Mouse (Mus musculus): ENCODE results near the gene Dusp7. TPM values are rescaled to one million over a fixed set of nuclear protein-coding genes. Genes with fewer than 3 reads are reported as not detected.

Gene Dusp7
- polyA plus RNA-seq, 1 experiment from 2014 or later = 10.5 TPM

DNA sequence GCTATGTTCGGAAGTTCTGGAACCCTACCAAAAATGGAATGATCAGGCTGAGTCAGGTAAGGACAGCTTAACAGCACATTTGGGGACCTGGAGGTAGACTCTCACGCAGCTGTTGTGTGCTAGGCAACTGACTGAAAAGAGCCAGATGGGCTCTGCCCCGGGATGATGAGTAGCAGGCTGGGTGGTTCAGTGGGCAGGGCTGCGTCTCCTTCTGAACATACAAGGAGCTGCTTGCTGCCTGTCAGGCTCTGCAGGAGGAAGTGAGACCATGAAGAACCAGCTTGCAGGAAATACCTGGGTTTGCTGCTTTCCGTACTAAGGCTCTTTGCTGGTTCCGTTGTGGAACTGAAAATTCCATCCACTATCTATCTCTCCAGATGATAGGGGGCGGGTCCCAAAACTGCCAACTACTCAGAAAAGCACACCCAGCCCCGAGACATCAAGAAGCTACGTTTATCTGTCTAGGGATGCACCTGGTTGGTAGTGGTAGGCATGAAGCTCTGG, 42.7 kb downstream of the Dusp7 start:
- peaks cover 42% of the 10 kb centered on the region for H3K4me1 ChIP-seq
- peak; percentile 91 for ATAC-seq
- peak overlapping the region; percentile 18 for H3K4me3 ChIP-seq
- peak overlapping the region; percentile 61 for H3K4me2 ChIP-seq
- H3K27me3 ChIP-seq (replicated peaks) = 0 out of 2 replicates have a peak, but pooled peaks cover 17% of the 10 kb centered on the region
- peaks cover 5% of the 10 kb centered on the region for H3K9me3 ChIP-seq (replicated peaks)
- peak overlapping the region; percentile 58 for H3K9ac ChIP-seq
- H3K36me3 ChIP-seq = no peaks in the 10 kb centered on the region
- peak overlapping the region; percentile 66 for H3K27ac ChIP-seq
- WGBS (ENCODE audit: insufficient replicate concordance) = 25% methylated on average over 9 of the region's 9 CpGs

DNA sequence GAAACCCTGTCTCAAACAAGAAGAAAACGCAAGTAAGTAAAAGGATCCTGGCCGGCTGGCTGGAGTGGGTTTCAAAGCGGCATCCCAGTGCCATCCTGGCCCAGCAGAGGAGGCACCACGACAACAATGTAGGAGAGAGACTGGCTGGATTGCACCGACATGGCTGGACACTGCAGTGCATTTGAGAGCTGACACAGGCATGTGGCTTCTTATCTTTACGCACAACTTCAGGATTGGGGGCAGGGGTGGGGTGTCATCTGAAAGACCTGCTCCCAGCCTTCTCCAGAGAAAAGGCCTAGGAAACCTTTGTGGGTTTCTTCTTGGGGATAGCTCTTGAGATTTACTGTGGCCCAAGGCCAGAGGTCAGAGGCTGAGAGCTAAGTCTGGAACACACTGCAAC, 43.3 kb downstream of the Dusp7 start:
- ATAC-seq = peak; percentile 84
- Histone ChIP-seq H3K27me3 (replicated peaks) (peaks cover 17% of the 10 kb centered on the region; the same call in 1 of the 2 replicates), H3K4me2 (peak overlapping the region; percentile 61), H3K36me3 (no peaks in the 10 kb centered on the region), H3K9ac (peak overlapping the region; percentile 48; the same call in 1 of the 2 replicates), H3K9me3 (replicated peaks) (peaks cover 5% of the 10 kb centered on the region), H3K4me1 (peaks cover 36% of the 10 kb centered on the region), H3K27ac (peak overlapping the region; percentile 66), H3K4me3 (peak overlapping the region; percentile 18; the same call in 1 of the 2 replicates)
- 36% methylated on average over 6 of the region's 6 CpGs for WGBS (ENCODE audit: insufficient replicate concordance)

DNA sequence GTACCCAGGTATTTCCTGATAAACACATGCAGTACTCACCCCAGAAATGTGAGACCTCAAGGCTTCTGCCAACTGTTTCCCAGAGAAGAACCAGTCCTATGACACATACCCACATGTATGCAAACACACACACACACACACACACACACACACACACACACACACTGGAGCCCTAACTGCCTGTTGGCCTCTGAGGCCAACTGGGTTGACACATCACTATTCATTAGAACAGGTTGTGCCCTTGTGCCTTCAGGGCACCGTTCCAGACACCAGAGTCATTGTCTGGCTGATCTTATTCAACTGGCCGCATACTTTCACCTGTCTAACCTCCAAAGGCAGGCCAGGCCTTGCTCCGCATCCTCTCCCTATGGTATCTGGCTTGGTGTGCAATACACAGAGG, 43.8 kb downstream of the Dusp7 start:
- H3K9ac ChIP-seq = no peak overlapping the region
- no peak overlapping the region for H3K4me3 ChIP-seq
- H3K4me1 ChIP-seq = peaks cover 32% of the 10 kb centered on the region
- H3K9me3 ChIP-seq (replicated peaks) = peaks cover 5% of the 10 kb centered on the region
- H3K27me3 ChIP-seq (replicated peaks) = peaks cover 19% of the 10 kb centered on the region
- H3K27ac ChIP-seq = peak overlapping the region; percentile 66
- 79% methylated on average over 3 of the region's 3 CpGs for WGBS (ENCODE audit: insufficient replicate concordance)
- H3K36me3 ChIP-seq = no peaks in the 10 kb centered on the region
- no peak for ATAC-seq
- peak overlapping the region; percentile 61 for H3K4me2 ChIP-seq

DNA sequence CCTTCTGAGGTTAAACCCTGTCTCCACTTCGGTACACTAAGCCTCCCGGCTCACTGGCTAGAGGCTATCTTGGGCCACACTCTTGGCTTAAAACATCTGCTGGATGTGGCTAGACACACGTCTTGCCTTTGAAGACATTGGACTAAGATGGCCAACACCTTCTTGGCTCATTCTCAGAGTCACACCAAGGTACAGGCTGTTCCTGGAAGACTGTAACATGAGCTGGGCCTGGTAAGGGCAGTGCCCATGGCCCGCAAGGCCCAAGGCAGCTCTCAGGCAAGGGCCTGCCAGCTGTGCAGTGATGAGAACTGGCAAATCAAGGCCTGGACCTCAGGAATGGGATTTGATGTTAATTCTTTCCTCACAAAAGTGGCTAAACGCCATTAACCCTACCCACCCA, 45.2 kb downstream of the Dusp7 start:
- Histone ChIP-seq H3K27me3 (replicated peaks) (peaks cover 33% of the 10 kb centered on the region), H3K36me3 (no peaks in the 10 kb centered on the region), H3K4me2 (no peak overlapping the region), H3K4me1 (peaks cover 43% of the 10 kb centered on the region), H3K4me3 (no peak overlapping the region), H3K27ac (no peak overlapping the region), H3K9ac (no peak overlapping the region), H3K9me3 (replicated peaks) (peaks cover 5% of the 10 kb centered on the region)
- 82% methylated on average over 5 of the region's 5 CpGs for WGBS (ENCODE audit: insufficient replicate concordance)
- no peak for ATAC-seq

GRCm38 (mm10) chr9:106416826-106417225, 48.4 kb downstream of the Dusp7 start:
- 71% methylated on average over 6 of the region's 6 CpGs for WGBS (ENCODE audit: insufficient replicate concordance)
- Histone ChIP-seq H3K9me3 (replicated peaks) (no peaks in the 10 kb centered on the region), H3K4me1 (peaks cover 39% of the 10 kb centered on the region), H3K9ac (no peak overlapping the region), H3K36me3 (no peaks in the 10 kb centered on the region), H3K27ac (no peak overlapping the region), H3K4me3 (no peak overlapping the region), H3K4me2 (no peak overlapping the region), H3K27me3 (replicated peaks) (peaks cover 61% of the 10 kb centered on the region)
- ATAC-seq = no peak

DNA sequence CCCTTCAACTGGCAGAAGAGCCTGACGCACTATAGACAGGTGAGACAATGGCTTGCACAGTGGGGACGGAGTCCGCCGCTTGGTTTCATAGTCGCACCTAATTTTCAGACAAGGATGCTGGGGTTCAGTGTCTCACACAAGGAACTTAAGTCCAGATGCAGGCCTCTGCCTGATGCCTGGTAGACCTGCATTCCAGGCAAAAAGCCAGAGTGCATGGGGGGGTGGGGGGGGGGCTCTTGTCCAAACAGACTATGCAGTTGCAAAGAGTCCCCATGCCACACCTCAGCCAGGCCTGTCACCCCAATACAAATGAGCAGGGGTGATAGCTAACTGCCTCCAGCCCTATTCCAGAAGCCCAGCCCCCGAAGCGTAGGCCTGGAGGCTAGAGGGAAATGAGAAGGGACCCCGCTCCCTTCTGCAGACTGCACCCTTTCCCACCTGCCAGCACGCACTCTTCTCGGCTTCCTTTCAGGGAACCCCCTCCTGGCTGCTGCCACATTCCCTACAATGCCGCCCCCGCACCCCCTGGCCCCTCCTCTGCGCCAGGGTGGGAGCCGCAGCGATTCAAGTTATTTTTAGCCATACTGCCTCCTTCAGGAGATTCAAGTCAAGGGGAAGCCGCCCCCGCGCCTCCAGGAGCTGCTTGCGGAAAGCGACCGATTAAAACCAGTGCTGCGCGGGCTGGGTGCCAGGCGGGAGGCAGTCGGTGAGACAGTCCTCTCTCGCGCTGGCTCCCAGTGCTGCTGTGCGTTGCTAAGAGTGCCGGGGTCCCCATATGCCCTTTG, 49.6 kb downstream of the Dusp7 start:
- WGBS (ENCODE audit: insufficient replicate concordance) = 22% methylated on average over 29 of the region's 29 CpGs
- Histone ChIP-seq H3K4me2 (peak overlapping the region; percentile 57), H3K9ac (no peak overlapping the region), H3K4me1 (peaks cover 27% of the 10 kb centered on the region), H3K9me3 (replicated peaks) (no peaks in the 10 kb centered on the region), H3K27ac (no peak overlapping the region), H3K36me3 (no peaks in the 10 kb centered on the region), H3K4me3 (peak overlapping the region; percentile 22), H3K27me3 (replicated peaks) (peaks cover 62% of the 10 kb centered on the region)
- no peak for ATAC-seq

DNA sequence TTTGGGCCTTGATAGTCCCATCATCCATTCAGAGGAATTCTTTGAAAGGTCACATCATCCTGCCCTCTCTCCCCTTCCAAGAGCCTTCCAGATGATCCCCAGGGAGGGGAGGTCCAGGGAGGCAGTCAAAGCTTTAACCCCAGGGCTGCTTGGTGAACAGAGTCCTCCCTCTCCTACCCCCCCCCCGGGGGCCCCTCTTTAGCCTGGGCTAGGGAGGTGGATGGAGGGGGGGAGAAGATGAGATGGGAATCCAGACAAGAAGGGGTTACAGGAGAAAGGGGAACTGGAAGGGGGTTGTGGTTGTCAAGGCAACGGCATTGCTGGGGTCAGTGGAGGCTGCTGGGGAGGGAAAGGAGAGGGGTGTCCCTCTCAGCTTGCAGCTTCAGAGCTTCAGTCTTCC, 52.2 kb downstream of the Dusp7 start:
- Histone ChIP-seq H3K27ac (no peak overlapping the region), H3K4me2 (no peak overlapping the region)

DNA sequence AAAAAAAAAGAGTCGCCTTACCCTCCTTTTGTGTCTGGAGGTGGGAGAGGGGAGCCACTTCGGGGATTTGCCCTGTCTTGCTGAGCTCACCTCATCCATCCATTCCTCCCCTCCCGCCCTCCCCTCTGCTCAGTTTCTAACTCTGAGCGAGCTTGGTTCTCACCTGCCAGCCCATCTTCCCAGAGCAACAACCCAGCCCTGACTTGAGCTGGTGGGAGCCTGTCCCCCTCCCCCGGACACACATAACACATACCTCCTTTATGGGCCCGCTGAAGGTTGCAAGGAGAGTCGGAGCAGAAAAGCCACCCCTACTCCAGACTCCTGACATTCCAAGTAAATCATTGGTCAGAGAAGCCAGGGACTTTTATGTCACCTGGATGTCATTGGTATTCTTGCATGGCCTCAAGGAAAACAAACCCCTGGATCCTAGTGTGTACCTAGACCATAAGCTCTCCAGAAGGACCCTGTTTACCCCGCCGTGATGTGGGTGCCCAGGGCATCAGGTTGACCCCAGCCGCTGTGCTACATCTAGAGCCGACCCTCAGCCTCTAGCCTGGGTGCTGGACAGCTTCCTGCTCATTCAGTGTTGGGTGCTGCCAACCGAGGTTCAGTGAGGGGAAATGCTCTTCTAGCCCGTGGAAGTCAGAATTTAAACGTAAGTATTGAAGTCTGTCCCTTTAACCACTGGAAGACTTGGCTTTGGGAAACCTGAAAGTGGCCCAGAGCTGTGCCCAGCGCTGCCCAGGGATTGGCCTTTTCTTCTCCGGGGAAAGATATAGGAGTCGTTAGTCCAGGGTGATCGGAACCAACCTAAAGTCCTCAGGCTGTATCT, 52.8 kb downstream of the Dusp7 start:
- Histone ChIP-seq H3K27ac (no peak overlapping the region), H3K9me3 (replicated peaks) (no peaks in the 10 kb centered on the region), H3K4me2 (peak overlapping the region; percentile 21; the same call in 1 of the 2 replicates), H3K27me3 (replicated peaks) (peaks cover 59% of the 10 kb centered on the region), H3K36me3 (no peaks in the 10 kb centered on the region), H3K4me3 (0 out of 2 replicates have a peak overlapping the region, but pooled peaks have one; percentile 2), H3K9ac (no peak overlapping the region), H3K4me1 (peaks cover 27% of the 10 kb centered on the region)
- ATAC-seq = peak; percentile 38; the same call in 1 of the 2 replicates
- 11% methylated on average over 18 of the region's 18 CpGs for WGBS (ENCODE audit: insufficient replicate concordance)

More for the DNA sequence above, 52.2 kb downstream of the Dusp7 start:
- no peak overlapping the region for H3K4me3 ChIP-seq
- no peak overlapping the region for H3K9ac ChIP-seq
- H3K4me1 ChIP-seq = peaks cover 27% of the 10 kb centered on the region
- ATAC-seq = no peak
- peaks cover 60% of the 10 kb centered on the region for H3K27me3 ChIP-seq (replicated peaks)
- H3K36me3 ChIP-seq = no peaks in the 10 kb centered on the region
- no peaks in the 10 kb centered on the region for H3K9me3 ChIP-seq (replicated peaks)
- WGBS (ENCODE audit: insufficient replicate concordance) = 3% methylated on average over 2 of the region's 2 CpGs

GRCm38 (mm10) chr9:106421865-106422160, 53.4 kb downstream of the Dusp7 start:
- H3K4me2 ChIP-seq = peak overlapping the region; percentile 21; the same call in 1 of the 2 replicates
- H3K36me3 ChIP-seq = no peaks in the 10 kb centered on the region
- peaks cover 54% of the 10 kb centered on the region for H3K27me3 ChIP-seq (replicated peaks)
- H3K4me3 ChIP-seq = 0 out of 2 replicates have a peak overlapping the region, but pooled peaks have one; percentile 2
- no peak overlapping the region for H3K9ac ChIP-seq
- peaks cover 27% of the 10 kb centered on the region for H3K4me1 ChIP-seq
- no peak overlapping the region for H3K27ac ChIP-seq
- peak; percentile 73 for ATAC-seq
- H3K9me3 ChIP-seq (replicated peaks) = no peaks in the 10 kb centered on the region
- 0% methylated on average over 3 of the region's 3 CpGs for WGBS (ENCODE audit: insufficient replicate concordance)

Other genes starting within 250 kb of the Dusp7 start
- gene Glyctk, start 210.5 kb upstream of the Dusp7 start, polyA plus RNA-seq (2016; fragmentation: Nextera tagmentation; extraction: Ambion mirVana) = 14.1 and 15.7 TPM in 2 replicates
- gene Wdr82, start 197.7 kb upstream of the Dusp7 start, polyA plus RNA-seq (2016; fragmentation: Nextera tagmentation; extraction: Ambion mirVana) = 11.5 and 11.8 TPM in 2 replicates
- 17.0 and 17.8 TPM in 2 replicates for gene Ppm1m, start 168.9 kb upstream of the Dusp7 start, polyA plus RNA-seq (2016; fragmentation: Nextera tagmentation; extraction: Ambion mirVana)
- gene Twf2, start 165.5 kb upstream of the Dusp7 start, polyA plus RNA-seq (2016; fragmentation: Nextera tagmentation; extraction: Ambion mirVana) = 34.7 and 35.9 TPM in 2 replicates
- gene Tlr9, start 146.0 kb upstream of the Dusp7 start, polyA plus RNA-seq (2016; fragmentation: Nextera tagmentation; extraction: Ambion mirVana) = 0.06 TPM in 1 of 2 replicates, not detected in the other
- gene Alas1, start 120.0 kb upstream of the Dusp7 start, polyA plus RNA-seq (2016; fragmentation: Nextera tagmentation; extraction: Ambion mirVana) = 37.6 and 41.1 TPM in 2 replicates
- gene Poc1a, start 87.6 kb upstream of the Dusp7 start, polyA plus RNA-seq (2016; fragmentation: Nextera tagmentation; extraction: Ambion mirVana) = 28.8 and 29.0 TPM in 2 replicates
- gene Rpl29, start 60.8 kb downstream of the Dusp7 start, polyA plus RNA-seq (2016; fragmentation: Nextera tagmentation; extraction: Ambion mirVana) = 870 and 914 TPM in 2 replicates
- gene Acy1, start 69.7 kb downstream of the Dusp7 start, polyA plus RNA-seq (2016; fragmentation: Nextera tagmentation; extraction: Ambion mirVana) = 34.0 and 35.2 TPM in 2 replicates
- 14.5 and 15.2 TPM in 2 replicates for gene Abhd14b, start 78.8 kb downstream of the Dusp7 start, polyA plus RNA-seq (2016; fragmentation: Nextera tagmentation; extraction: Ambion mirVana)
- gene Abhd14a, start 79.0 kb downstream of the Dusp7 start, polyA plus RNA-seq (2016; fragmentation: Nextera tagmentation; extraction: Ambion mirVana) = 29.1 and 31.6 TPM in 2 replicates
- gene Pcbp4, start 84.7 kb downstream of the Dusp7 start, polyA plus RNA-seq (2016; fragmentation: Nextera tagmentation; extraction: Ambion mirVana) = 27.3 and 30.9 TPM in 2 replicates
- 0.10 and 0.19 TPM in 2 replicates for gene Gpr62, start 97.3 kb downstream of the Dusp7 start, polyA plus RNA-seq (2016; fragmentation: Nextera tagmentation; extraction: Ambion mirVana)
- 54.6 and 58.0 TPM in 2 replicates for gene Rrp9, start 107.3 kb downstream of the Dusp7 start, polyA plus RNA-seq (2016; fragmentation: Nextera tagmentation; extraction: Ambion mirVana)
- 1.5 and 1.7 TPM in 2 replicates for gene Parp3, start 108.3 kb downstream of the Dusp7 start, polyA plus RNA-seq (2016; fragmentation: Nextera tagmentation; extraction: Ambion mirVana)
- not detected in 2 replicates for gene Iqcf1, start 131.3 kb downstream of the Dusp7 start, polyA plus RNA-seq (2016; fragmentation: Nextera tagmentation; extraction: Ambion mirVana)
- gene Iqcf5, start 145.9 kb downstream of the Dusp7 start, polyA plus RNA-seq (2016; fragmentation: Nextera tagmentation; extraction: Ambion mirVana) = 0.44 TPM in 1 of 2 replicates, not detected in the other
- not detected in 2 replicates for gene Iqcf3, start 193.0 kb downstream of the Dusp7 start, polyA plus RNA-seq (2016; fragmentation: Nextera tagmentation; extraction: Ambion mirVana)
- not detected in 2 replicates for gene Iqcf4, start 202.4 kb downstream of the Dusp7 start, polyA plus RNA-seq (2016; fragmentation: Nextera tagmentation; extraction: Ambion mirVana)

Data from liver, embryonic 12.5 days (tissue).